9 mouse cellular contexts compared by ENCODE assay signal in genomic region chr15:91049496-91050441, GRCm38 (mm10). TPM values are rescaled to one million over a fixed set of nuclear protein-coding genes. Genes with fewer than 3 reads are reported as not detected.
A peak's percentile ranks its signal among the peaks of the same experiment; 100 is the strongest.
DNase-seq lines count a peak whose midpoint lies in the region; ATAC-seq and TF ChIP-seq lines count a peak whose summit lies in the region.
"Had no signal": no experiment of that assay in that cellular context is flagged by ENCODE, and none has a peak within 500 bp of the region (broad histone marks: within the 10 kb centered on the region; RNA-seq: fewer than 3 reads in every experiment).

Gene Kif21a (minus strand): TSS chr15:91049948.

- WGBS in forebrain, embryonic 10.5 days = under 1% methylated on average over 87 of the region's 89 CpGs
- under 1% methylated on average over 75 of the region's 89 CpGs for WGBS in heart, embryonic 12.5 days
- under 1% methylated on average over 70 of the region's 89 CpGs for whole genome bisulfite sequencing in kidney, embryonic 16.5 days
- 2% methylated on average over 23 of the region's 89 CpGs for WGBS in limb, embryonic 14.5 days
- WGBS in midbrain, embryonic 14.5 days = under 1% methylated on average over 88 of the region's 89 CpGs
- under 1% methylated on average over 78 of the region's 89 CpGs for WGBS in stomach, embryonic 16.5 days

- peak; percentile 79 for DNase-seq in 3134 (ENCODE audit: extremely low read depth, insufficient read length, low spot score)
- DNase-seq in brain, embryonic 14.5 days (ENCODE audit: low read depth) = peak; percentile 94
- DNase-seq in forebrain, embryonic 10.5 days (ENCODE audit: extremely low spot score, low spot score) = peak; percentile 78
- DNase-seq in limb, embryonic 14.5 days (ENCODE audit: low spot score) = peak; percentile 41
- peak; percentile 92 for DNase-seq in midbrain, embryonic 14.5 days

- H3K4me3 ChIP-seq in forebrain, embryonic 10.5 days = peak within 1 kb of the TSS; percentile 96
- peak within 1 kb of the TSS; percentile 68 for H3K4me3 ChIP-seq in heart, embryonic 12.5 days
- H3K4me3 ChIP-seq in kidney, embryonic 16.5 days (ENCODE audit: low read length) = peak within 1 kb of the TSS; percentile 91
- peak within 1 kb of the TSS; percentile 87 for H3K4me3 ChIP-seq in limb, embryonic 14.5 days (replicated peaks; ENCODE audit: low read length)
- H3K4me3 ChIP-seq in midbrain, embryonic 14.5 days (replicated peaks; ENCODE audit: low read depth, low read length) = peak within 1 kb of the TSS; percentile 95
- peak within 1 kb of the TSS; percentile 85 for H3K4me3 ChIP-seq in stomach, embryonic 16.5 days (replicated peaks; ENCODE audit: low read length)

- H3K36me3 ChIP-seq in forebrain, embryonic 10.5 days (replicated peaks) = peaks cover 4% of the 10 kb centered on the region
- H3K36me3 ChIP-seq in heart, embryonic 12.5 days = no peaks in the 10 kb centered on the region
- H3K36me3 ChIP-seq in kidney, embryonic 16.5 days (ENCODE audit: insufficient read depth, low read length) = no peaks in the 10 kb centered on the region
- H3K36me3 ChIP-seq in limb, embryonic 14.5 days (ENCODE audit: control insufficient read depth, insufficient read depth, low read length) = no peaks in the 10 kb centered on the region
- no peaks in the 10 kb centered on the region for H3K36me3 ChIP-seq in midbrain, embryonic 14.5 days (ENCODE audit: control insufficient read depth, insufficient read depth, low read length)
- no peaks in the 10 kb centered on the region for H3K36me3 ChIP-seq in stomach, embryonic 16.5 days (ENCODE audit: control insufficient read depth, insufficient read depth, low read length)
- H3K36me3 ChIP-seq: G1E had no signal

- peak within 1 kb of the TSS; percentile 99 for H3K4me2 ChIP-seq in heart, embryonic 12.5 days
- H3K4me2 ChIP-seq in kidney, embryonic 16.5 days (replicated peaks; ENCODE audit: low read depth, low read length) = peak within 1 kb of the TSS; percentile 100
- H3K4me2 ChIP-seq in limb, embryonic 14.5 days (replicated peaks; ENCODE audit: low read depth, low read length, severe bottlenecking) = peak within 1 kb of the TSS; percentile 93
- H3K4me2 ChIP-seq in midbrain, embryonic 14.5 days (ENCODE audit: low read length) = peak within 1 kb of the TSS; percentile 70
- peak within 1 kb of the TSS; percentile 100 for H3K4me2 ChIP-seq in stomach, embryonic 16.5 days (ENCODE audit: low read depth, low read length)

- no peak for TF ChIP-seq CTCF in brain, embryonic 14.5 days (IDR thresholded peaks at IDR 0.05; ENCODE audit: borderline replicate concordance, extremely low read depth, insufficient read depth, insufficient read length)

- H3K9me3 ChIP-seq in forebrain, embryonic 10.5 days = no peaks in the 10 kb centered on the region
- H3K9me3 ChIP-seq in heart, embryonic 12.5 days (replicated peaks) = no peaks in the 10 kb centered on the region
- no peaks in the 10 kb centered on the region for H3K9me3 ChIP-seq in kidney, embryonic 16.5 days (ENCODE audit: low read length)
- H3K9me3 ChIP-seq in limb, embryonic 14.5 days (ENCODE audit: control insufficient read depth, low read length) = no peaks in the 10 kb centered on the region
- H3K9me3 ChIP-seq in midbrain, embryonic 14.5 days (ENCODE audit: control insufficient read depth, low read length) = no peaks in the 10 kb centered on the region
- H3K9me3 ChIP-seq in stomach, embryonic 16.5 days (replicated peaks; ENCODE audit: control insufficient read depth, low read length) = no peaks in the 10 kb centered on the region

- peak within 1 kb of the TSS; percentile 98 for H3K27ac ChIP-seq in forebrain, embryonic 10.5 days
- peak within 1 kb of the TSS; percentile 81 for H3K27ac ChIP-seq in heart, embryonic 12.5 days (ENCODE audit: poor library complexity, severe bottlenecking)
- H3K27ac ChIP-seq in kidney, embryonic 16.5 days (ENCODE audit: low read length) = peak within 1 kb of the TSS; percentile 90
- H3K27ac ChIP-seq in limb, embryonic 14.5 days (replicated peaks; ENCODE audit: low read depth, low read length) = no peak within 1 kb of the TSS
- peak within 1 kb of the TSS; percentile 100 for H3K27ac ChIP-seq in midbrain, embryonic 14.5 days (replicated peaks; ENCODE audit: low read depth, low read length)
- H3K27ac ChIP-seq in stomach, embryonic 16.5 days (ENCODE audit: low read length) = peak within 1 kb of the TSS; percentile 89

- peak; percentile 23; the same call in 1 of the 2 replicates for TF ChIP-seq POLR2A in brain, embryonic 14.5 days (IDR thresholded peaks at IDR 0.05; ENCODE audit: borderline replicate concordance, extremely low read depth, insufficient read depth, insufficient read length, poor library complexity, severe bottlenecking)
- TF ChIP-seq POLR2A in limb, embryonic 14.5 days (IDR thresholded peaks at IDR 0.05; ENCODE audit: borderline replicate concordance, extremely low read depth, insufficient read depth, insufficient read length) = no peak

- peaks cover 74% of the 10 kb centered on the region for H3K4me1 ChIP-seq in forebrain, embryonic 10.5 days
- 0 out of 2 replicates have a peak, but pooled peaks cover 4% of the 10 kb centered on the region for H3K4me1 ChIP-seq in heart, embryonic 12.5 days (replicated peaks)
- peaks cover 8% of the 10 kb centered on the region; the same call in 1 of the 2 replicates for H3K4me1 ChIP-seq in kidney, embryonic 16.5 days (ENCODE audit: insufficient read depth, low read length)
- no peaks in the 10 kb centered on the region for H3K4me1 ChIP-seq in limb, embryonic 14.5 days (ENCODE audit: control insufficient read depth, insufficient read depth, low read length)
- peaks cover 32% of the 10 kb centered on the region for H3K4me1 ChIP-seq in midbrain, embryonic 14.5 days (ENCODE audit: control insufficient read depth, insufficient read depth, low read length)
- H3K4me1 ChIP-seq in stomach, embryonic 16.5 days (ENCODE audit: control insufficient read depth, insufficient read depth, low read length) = 0 out of 2 replicates have a peak, but pooled peaks cover 3% of the 10 kb centered on the region

- no peaks in the 10 kb centered on the region for H3K27me3 ChIP-seq in forebrain, embryonic 10.5 days (ENCODE audit: poor library complexity, severe bottlenecking)
- no peaks in the 10 kb centered on the region for H3K27me3 ChIP-seq in heart, embryonic 12.5 days (replicated peaks)
- H3K27me3 ChIP-seq in kidney, embryonic 16.5 days (ENCODE audit: insufficient read depth, low read length) = no peaks in the 10 kb centered on the region
- H3K27me3 ChIP-seq in limb, embryonic 14.5 days (ENCODE audit: control insufficient read depth, insufficient read depth, low read length) = no peaks in the 10 kb centered on the region
- H3K27me3 ChIP-seq in midbrain, embryonic 14.5 days (ENCODE audit: control insufficient read depth, insufficient read depth, low read length) = no peaks in the 10 kb centered on the region
- no peaks in the 10 kb centered on the region for H3K27me3 ChIP-seq in stomach, embryonic 16.5 days (ENCODE audit: control insufficient read depth, insufficient read depth, low read length)

- peak; percentile 94 for ATAC-seq in heart, embryonic 12.5 days (ENCODE audit: insufficient number of reproducible peaks, low FRiP score)
- peak; percentile 94 for ATAC-seq in kidney, embryonic 16.5 days (ENCODE audit: low FRiP score, low TSS enrichment)
- ATAC-seq in limb, embryonic 14.5 days (ENCODE audit: low FRiP score, low read depth) = peak; percentile 90
- peak; percentile 92 for ATAC-seq in midbrain, embryonic 14.5 days (ENCODE audit: low FRiP score, low TSS enrichment)
- peak; percentile 93 for ATAC-seq in stomach, embryonic 16.5 days (ENCODE audit: insufficient read depth, low FRiP score)

- peak within 1 kb of the TSS; percentile 75 for H3K9ac ChIP-seq in heart, embryonic 12.5 days
- peak within 1 kb of the TSS; percentile 89 for H3K9ac ChIP-seq in kidney, embryonic 16.5 days (replicated peaks; ENCODE audit: low read length)
- H3K9ac ChIP-seq in limb, embryonic 14.5 days (ENCODE audit: low read depth, low read length, severe bottlenecking) = peak within 1 kb of the TSS; percentile 74
- H3K9ac ChIP-seq in midbrain, embryonic 14.5 days (replicated peaks; ENCODE audit: low read length) = peak within 1 kb of the TSS; percentile 98
- peak within 1 kb of the TSS; percentile 88 for H3K9ac ChIP-seq in stomach, embryonic 16.5 days (ENCODE audit: low read length)

RNA-seq across cellular contexts. Expression of gene Kif21a, which starts in this region (rescaled TPM):
- polyA plus RNA-seq in brain, embryonic 14.5 days (2012; rRNA removed) = 66.8 and 80.0 TPM in 2 replicates
- 26.7 and 26.8 TPM in 2 replicates for polyA plus RNA-seq in forebrain, embryonic 10.5 days (2016; fragmentation: Nextera tagmentation; extraction: Ambion mirVana)
- polyA plus RNA-seq in heart, embryonic 12.5 days (2016; fragmentation: Nextera tagmentation; extraction: Ambion mirVana) = 4.8 and 5.7 TPM in 2 replicates
- 9.8 and 11.1 TPM in 2 replicates for polyA plus RNA-seq in kidney, embryonic 16.5 days (2015; fragmentation: Nextera tagmentation; extraction: Ambion mirVana)
- polyA plus RNA-seq in limb, embryonic 14.5 days (2012; rRNA removed) = 8.6 and 13.7 TPM in 2 replicates
- 8.5 and 10.0 TPM in 2 replicates for polyA plus RNA-seq in limb, embryonic 14.5 days (2014; fragmentation: Nextera tagmentation; extraction: Ambion mirVana)
- polyA plus RNA-seq in midbrain, embryonic 14.5 days (2014; fragmentation: Nextera tagmentation; extraction: Ambion mirVana) = 63.4 and 72.2 TPM in 2 replicates
- polyA plus RNA-seq in stomach, embryonic 16.5 days (2015; fragmentation: Nextera tagmentation; extraction: Ambion mirVana) = 20.8 and 24.8 TPM in 2 replicates
- polyA plus RNA-seq: G1E had no signal

Comparison
In these comparisons a context has a peak if more than half of its experiments do, and no peak if none do; other contexts are left out.
1. DNase-seq: peak in every context shown above with its lines; median percentile 94 in brain, embryonic 14.5 days; 92 in midbrain, embryonic 14.5 days; 79 in 3134; 78 in forebrain, embryonic 10.5 days; 41 in limb, embryonic 14.5 days.